9 mouse cellular contexts compared by ENCODE assay signal in the genomic region with DNA sequence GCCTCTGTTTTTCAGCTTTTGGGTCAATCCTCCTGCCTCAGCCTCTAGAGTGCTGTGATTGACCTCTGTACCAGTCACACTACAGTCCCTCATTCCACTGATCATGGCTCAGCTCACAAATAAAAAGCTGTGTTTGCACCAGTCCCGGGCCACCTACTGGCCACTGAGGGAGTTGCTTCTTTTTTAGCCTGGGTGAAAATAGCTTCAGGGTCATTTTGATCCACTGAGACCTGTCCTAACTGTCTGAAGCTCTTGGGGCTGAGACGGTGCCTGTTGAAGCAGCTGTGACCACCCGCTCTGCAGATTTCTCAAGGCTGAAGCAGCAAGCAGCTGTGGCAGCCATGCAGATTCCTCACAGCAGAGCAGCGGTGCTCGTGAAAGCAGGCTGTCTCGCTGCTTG. TPM values are rescaled to one million over a fixed set of nuclear protein-coding genes. Genes with fewer than 3 reads are reported as not detected.
A peak's percentile ranks its signal among the peaks of the same experiment; 100 is the strongest.
DNase-seq lines count a peak whose midpoint lies in the region; ATAC-seq and TF ChIP-seq lines count a peak whose summit lies in the region.
"Had no signal": no experiment of that assay in that cellular context is flagged by ENCODE, and none has a peak within 500 bp of the region (broad histone marks: within the 10 kb centered on the region; RNA-seq: fewer than 3 reads in every experiment).

No protein-coding gene starts in this region.

- H3K4me1 ChIP-seq in kidney, embryonic 16.5 days (ENCODE audit: insufficient read depth, low read length): no peaks in the 10 kb centered on the region; the same call in 1 of the 2 replicates
- no peaks in the 10 kb centered on the region for H3K4me1 ChIP-seq in forebrain, embryonic 15.5 days
- H3K4me1 ChIP-seq in intestine, embryonic 15.5 days (replicated peaks): peaks cover 3% of the 10 kb centered on the region; the same call in 1 of the 2 replicates
- H3K4me1 ChIP-seq: lung, embryonic 15.5 days had no signal

- no peak overlapping the region for H3K9ac ChIP-seq in kidney, embryonic 16.5 days (replicated peaks; ENCODE audit: low read length)
- H3K9ac ChIP-seq in forebrain, embryonic 15.5 days (replicated peaks): no peak overlapping the region
- H3K9ac ChIP-seq in intestine, embryonic 15.5 days: no peak overlapping the region
- H3K9ac ChIP-seq: lung, embryonic 15.5 days had no signal

- no peak for ATAC-seq in kidney, embryonic 16.5 days (ENCODE audit: low FRiP score, low TSS enrichment)
- no peak for ATAC-seq in forebrain, embryonic 15.5 days (replicated peaks)
- no peak for ATAC-seq in intestine, embryonic 15.5 days
- peak; percentile 68 for ATAC-seq in megakaryocyte-erythroid progenitor cell, adult 5-6 weeks (replicated peaks; ENCODE audit: low FRiP score, low TSS enrichment, poor library complexity, severe bottlenecking)

- H3K79me2 ChIP-seq in C2C12 (ENCODE audit: control insufficient read depth, insufficient read depth): peaks cover 75% of the 10 kb centered on the region

- DNase-seq in kidney, adult 11 months: peak; percentile 9
- peak; percentile 60 for DNase-seq in brain, adult 2 months (ENCODE audit: low read depth, low spot score)
- no peak for DNase-seq in frontal cortex, postnatal 10 days (ENCODE audit: low spot score in 2 of 2)

- TF ChIP-seq CTCF in C2C12 (IDR thresholded peaks at IDR 0.05; ENCODE audit: control insufficient read depth, insufficient read depth, insufficient read length): peak; percentile 21

- no peak overlapping the region for H3ac ChIP-seq in C2C12 (ENCODE audit: control insufficient read depth, insufficient read length, low read depth)

- H3K4me3 ChIP-seq in kidney, embryonic 16.5 days (ENCODE audit: low read length): no peak overlapping the region
- no peak overlapping the region for H3K4me3 ChIP-seq in C2C12 (ENCODE audit: insufficient read depth, poor library complexity, severe bottlenecking)
- no peak overlapping the region for H3K4me3 ChIP-seq in forebrain, embryonic 15.5 days
- H3K4me3 ChIP-seq in intestine, embryonic 15.5 days (replicated peaks): no peak overlapping the region
- H3K4me3 ChIP-seq: lung, embryonic 15.5 days had no signal

- H3K9me3 ChIP-seq in kidney, embryonic 16.5 days (ENCODE audit: low read length): peaks cover 3% of the 10 kb centered on the region; the same call in 1 of the 2 replicates
- H3K9me3 ChIP-seq in forebrain, embryonic 15.5 days: no peaks in the 10 kb centered on the region
- H3K9me3 ChIP-seq in intestine, embryonic 15.5 days: no peaks in the 10 kb centered on the region
- H3K9me3 ChIP-seq: lung, embryonic 15.5 days had no signal

- whole genome bisulfite sequencing in kidney, embryonic 16.5 days: 68% methylated on average over 6 of the region's 6 CpGs
- WGBS in forebrain, embryonic 15.5 days: 69% methylated on average over 6 of the region's 6 CpGs
- 61% methylated on average over 6 of the region's 6 CpGs for WGBS in intestine, embryonic 15.5 days

- H3K4me2 ChIP-seq in kidney, embryonic 16.5 days (replicated peaks; ENCODE audit: low read depth, low read length): no peak overlapping the region
- no peak overlapping the region for H3K4me2 ChIP-seq in forebrain, embryonic 15.5 days (replicated peaks)
- H3K4me2 ChIP-seq in intestine, embryonic 15.5 days (replicated peaks): no peak overlapping the region
- H3K4me2 ChIP-seq: lung, embryonic 15.5 days had no signal

- H3K36me3 ChIP-seq in kidney, embryonic 16.5 days (ENCODE audit: insufficient read depth, low read length): peaks cover 10% of the 10 kb centered on the region; the same call in 1 of the 2 replicates
- H3K36me3 ChIP-seq in C2C12 (ENCODE audit: control insufficient read depth, insufficient read depth): peaks cover 8% of the 10 kb centered on the region
- H3K36me3 ChIP-seq in forebrain, embryonic 15.5 days: peaks cover 6% of the 10 kb centered on the region; the same call in 1 of the 2 replicates
- H3K36me3 ChIP-seq in intestine, embryonic 15.5 days: peaks cover 2% of the 10 kb centered on the region; the same call in 1 of the 2 replicates

- peaks cover 19% of the 10 kb centered on the region for H3K79me3 ChIP-seq in C2C12 (ENCODE audit: low read depth)

- H3K27me3 ChIP-seq in kidney, embryonic 16.5 days (ENCODE audit: insufficient read depth, low read length): no peaks in the 10 kb centered on the region
- H3K27me3 ChIP-seq in C2C12 (ENCODE audit: control insufficient read depth, insufficient read depth, insufficient read length): no peaks in the 10 kb centered on the region
- no peaks in the 10 kb centered on the region for H3K27me3 ChIP-seq in forebrain, embryonic 15.5 days
- H3K27me3 ChIP-seq in intestine, embryonic 15.5 days (replicated peaks): no peaks in the 10 kb centered on the region
- H3K27me3 ChIP-seq: lung, embryonic 15.5 days had no signal

- H3K27ac ChIP-seq in kidney, embryonic 16.5 days (ENCODE audit: low read length): no peak overlapping the region
- H3K27ac ChIP-seq in forebrain, embryonic 15.5 days (replicated peaks): peak overlapping the region; percentile 58
- H3K27ac ChIP-seq in intestine, embryonic 15.5 days: peak overlapping the region; percentile 60
- H3K27ac ChIP-seq: lung, embryonic 15.5 days had no signal

TF ChIP-seq in C2C12, 6 proteins besides CTCF, POLR2A, EP300 and RAD21:
- TF ChIP-seq MYOD1 (IDR thresholded peaks at IDR 0.05; ENCODE audit: control insufficient read depth, insufficient read length, low read depth) (no peak), MAX (IDR thresholded peaks at IDR 0.05) (no peak), MYOG (IDR thresholded peaks at IDR 0.05; ENCODE audit: control insufficient read depth, extremely low read depth, insufficient read length) (no peak), FOSL1 (IDR thresholded peaks at IDR 0.05; ENCODE audit: insufficient read depth, low read length, poor library complexity, severe bottlenecking) (no peak), USF1 (IDR thresholded peaks at IDR 0.05; ENCODE audit: low read depth) (no peak)

RNA-seq across cellular contexts. Expression of gene Spats2, which starts 14.0 kb away (rescaled TPM):
- 42.1 and 42.9 TPM in 2 replicates for polyA plus RNA-seq in kidney, embryonic 16.5 days (2015; fragmentation: Nextera tagmentation; extraction: Ambion mirVana)
- 25.4 TPM for polyA plus RNA-seq in C2C12 (2012; fragmentation: generic; extraction: Trizol)
- polyA plus RNA-seq in forebrain, embryonic 15.5 days (2015; fragmentation: Nextera tagmentation; extraction: Ambion mirVana): 42.9 and 43.7 TPM in 2 replicates
- polyA plus RNA-seq in intestine, embryonic 15.5 days (2015; fragmentation: Nextera tagmentation; extraction: Ambion mirVana): 26.6 and 34.7 TPM in 2 replicates
- not detected in 2 replicates for total RNA-seq in megakaryocyte-erythroid progenitor cell, adult 5-6 weeks (2014; fragmentation: Nextera tagmentation)
- total RNA-seq in megakaryocyte-erythroid progenitor cell, adult 5-6 weeks (2017): 0.61 TPM in 1 of 2 replicates, not detected in the other

RNA-seq across cellular contexts. Expression of gene Dnajc22, which starts 46.7 kb away (rescaled TPM):
- 8.0 and 10.0 TPM in 2 replicates for polyA plus RNA-seq in kidney, embryonic 16.5 days (2015; fragmentation: Nextera tagmentation; extraction: Ambion mirVana)
- 0.74 TPM for polyA plus RNA-seq in C2C12 (2012; fragmentation: generic; extraction: Trizol)
- 0.46 and 0.53 TPM in 2 replicates for polyA plus RNA-seq in forebrain, embryonic 15.5 days (2015; fragmentation: Nextera tagmentation; extraction: Ambion mirVana)
- polyA plus RNA-seq in intestine, embryonic 15.5 days (2015; fragmentation: Nextera tagmentation; extraction: Ambion mirVana): 37.4 and 39.0 TPM in 2 replicates
- not detected in 2 replicates for total RNA-seq in megakaryocyte-erythroid progenitor cell, adult 5-6 weeks (2014; fragmentation: Nextera tagmentation)
- not detected in 2 replicates for total RNA-seq in megakaryocyte-erythroid progenitor cell, adult 5-6 weeks (2017)

RNA-seq across cellular contexts. Expression of gene C1ql4, which starts 52.1 kb away (rescaled TPM):
- 0.94 and 1.2 TPM in 2 replicates for polyA plus RNA-seq in kidney, embryonic 16.5 days (2015; fragmentation: Nextera tagmentation; extraction: Ambion mirVana)
- 0.07 TPM for polyA plus RNA-seq in C2C12 (2012; fragmentation: generic; extraction: Trizol)
- polyA plus RNA-seq in forebrain, embryonic 15.5 days (2015; fragmentation: Nextera tagmentation; extraction: Ambion mirVana): 0.28 and 0.33 TPM in 2 replicates
- 0.09 TPM in 1 of 2 replicates, not detected in the other for polyA plus RNA-seq in intestine, embryonic 15.5 days (2015; fragmentation: Nextera tagmentation; extraction: Ambion mirVana)
- total RNA-seq in megakaryocyte-erythroid progenitor cell, adult 5-6 weeks (2014; fragmentation: Nextera tagmentation): not detected in 2 replicates
- total RNA-seq in megakaryocyte-erythroid progenitor cell, adult 5-6 weeks (2017): not detected in 2 replicates
- polyA plus RNA-seq: lung, embryonic 15.5 days had no signal

Comparison
In these comparisons a context has a peak if more than half of its experiments do, and no peak if none do; other contexts are left out.
1. DNase-seq: peak in kidney, adult 11 months (single experiment) and brain, adult 2 months (single experiment); none in frontal cortex, postnatal 10 days (0 of 2).